Mouse (Mus musculus): ENCODE data around the gene Tmprss9. TPM values are rescaled to one million over a fixed set of nuclear protein-coding genes. Genes with fewer than 3 reads are reported as not detected.
A peak's percentile ranks its signal among the peaks of the same experiment; 100 is the strongest.

Gene Tmprss9
- polyA plus RNA-seq, 1 experiment from 2014 or later: 0.04 TPM

GRCm38 (mm10) chr10:80876028-80876427, 4.4 kb downstream of the Tmprss9 start:
- Histone ChIP-seq H3K27ac (no peak overlapping the region), H3K27me3 (ENCODE audit: insufficient read depth, low read length) (no peaks in the 10 kb centered on the region), H3K4me3 (replicated peaks; ENCODE audit: low read depth, low read length) (no peak overlapping the region), H3K36me3 (ENCODE audit: insufficient read depth, low read length) (no peaks in the 10 kb centered on the region), H3K4me2 (ENCODE audit: low read length) (no peak overlapping the region), H3K9ac (ENCODE audit: low read depth, low read length) (no peak overlapping the region), H3K4me1 (replicated peaks; ENCODE audit: insufficient read depth, low read length) (no peaks in the 10 kb centered on the region), H3K9me3 (replicated peaks; ENCODE audit: low read length) (no peaks in the 10 kb centered on the region)
- WGBS: 30% methylated on average over 5 of the region's 5 CpGs
- DNase-seq (ENCODE audit: low spot score): peak; percentile 71
- TF ChIP-seq CTCF (IDR thresholded peaks at IDR 0.05; ENCODE audit: low read depth): peak; percentile 84
- ATAC-seq (replicated peaks; ENCODE audit: low FRiP score, low read depth): no peak

DNA sequence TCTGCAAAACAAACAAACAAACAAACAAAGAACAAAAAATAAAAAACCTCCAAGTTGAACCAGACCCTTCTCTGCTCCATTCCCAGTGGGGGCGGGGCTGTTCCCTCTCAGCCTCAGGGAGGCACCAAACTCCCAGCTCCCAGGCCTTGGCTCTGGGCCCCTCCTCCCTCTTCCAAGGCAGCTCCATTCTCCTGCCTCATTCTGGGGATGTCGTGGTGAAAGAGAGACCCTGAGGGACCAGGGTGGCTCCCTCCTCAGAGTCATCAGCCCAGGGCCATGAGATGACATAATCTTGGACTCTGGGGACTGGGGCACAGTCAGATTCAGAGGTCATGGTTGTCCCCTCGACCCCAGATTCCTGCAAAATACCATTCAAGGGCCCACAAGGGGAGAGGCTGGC, 4.9 kb downstream of the Tmprss9 start:
- 22% methylated on average over 3 of the region's 3 CpGs for WGBS
- Histone ChIP-seq H3K4me3 (replicated peaks; ENCODE audit: low read depth, low read length) (no peak overlapping the region), H3K36me3 (ENCODE audit: insufficient read depth, low read length) (no peaks in the 10 kb centered on the region), H3K27ac (no peak overlapping the region), H3K27me3 (ENCODE audit: insufficient read depth, low read length) (no peaks in the 10 kb centered on the region), H3K9ac (ENCODE audit: low read depth, low read length) (no peak overlapping the region), H3K4me2 (ENCODE audit: low read length) (no peak overlapping the region), H3K4me1 (replicated peaks; ENCODE audit: insufficient read depth, low read length) (no peaks in the 10 kb centered on the region), H3K9me3 (replicated peaks; ENCODE audit: low read length) (no peaks in the 10 kb centered on the region)
- DNase-seq (ENCODE audit: low spot score) (no peak), ATAC-seq (replicated peaks; ENCODE audit: low FRiP score, low read depth) (no peak)
- TF ChIP-seq CTCF (IDR thresholded peaks at IDR 0.05; ENCODE audit: low read depth): no peak

GRCm38 (mm10) chr10:80880131-80880641, 8.5 kb downstream of the Tmprss9 start:
- Histone ChIP-seq H3K9ac (ENCODE audit: low read depth, low read length) (no peak overlapping the region), H3K27ac (no peak overlapping the region), H3K4me3 (replicated peaks; ENCODE audit: low read depth, low read length) (no peak overlapping the region), H3K27me3 (ENCODE audit: insufficient read depth, low read length) (no peaks in the 10 kb centered on the region), H3K4me1 (replicated peaks; ENCODE audit: insufficient read depth, low read length) (no peaks in the 10 kb centered on the region), H3K4me2 (ENCODE audit: low read length) (no peak overlapping the region), H3K9me3 (replicated peaks; ENCODE audit: low read length) (no peaks in the 10 kb centered on the region), H3K36me3 (ENCODE audit: insufficient read depth, low read length) (no peaks in the 10 kb centered on the region)
- ATAC-seq (replicated peaks; ENCODE audit: low FRiP score, low read depth) (no peak), DNase-seq (ENCODE audit: low spot score) (peak; percentile 78)
- 20% methylated on average over 5 of the region's 5 CpGs for WGBS
- TF ChIP-seq CTCF (IDR thresholded peaks at IDR 0.05; ENCODE audit: low read depth): peak; percentile 89

DNA sequence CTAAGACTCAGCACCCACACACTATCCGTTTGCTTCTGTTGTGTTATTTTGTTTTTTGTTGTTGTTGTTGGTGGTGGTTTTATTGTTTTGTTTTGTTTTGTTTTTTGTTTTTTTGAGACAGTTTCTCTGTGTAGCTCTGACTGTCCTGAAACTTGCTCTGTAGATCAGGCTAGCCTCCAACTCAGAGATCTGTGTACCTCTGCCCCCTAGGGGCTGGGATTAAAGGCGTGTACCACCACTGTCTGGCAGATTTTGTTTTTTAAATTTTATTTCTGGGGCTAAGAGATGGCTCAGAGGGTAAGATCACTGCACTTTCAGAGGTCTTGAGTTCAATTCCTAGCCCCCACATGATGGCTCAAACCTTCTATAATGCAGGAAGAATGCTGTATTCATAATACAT, 9.3 kb downstream of the Tmprss9 start:
- H3K4me1 ChIP-seq (replicated peaks; ENCODE audit: insufficient read depth, low read length): no peaks in the 10 kb centered on the region
- H3K9me3 ChIP-seq (replicated peaks; ENCODE audit: low read length): no peaks in the 10 kb centered on the region
- no peak overlapping the region for H3K4me3 ChIP-seq (replicated peaks; ENCODE audit: low read depth, low read length)
- H3K36me3 ChIP-seq (ENCODE audit: insufficient read depth, low read length): no peaks in the 10 kb centered on the region
- no peak overlapping the region for H3K9ac ChIP-seq (ENCODE audit: low read depth, low read length)
- ATAC-seq (replicated peaks; ENCODE audit: low FRiP score, low read depth) (no peak), DNase-seq (ENCODE audit: low spot score) (no peak)
- no peaks in the 10 kb centered on the region for H3K27me3 ChIP-seq (ENCODE audit: insufficient read depth, low read length)
- H3K4me2 ChIP-seq (ENCODE audit: low read length): no peak overlapping the region
- no peak overlapping the region for H3K27ac ChIP-seq
- 74% methylated on average over 2 of the region's 2 CpGs for WGBS
- no peak for TF ChIP-seq CTCF (IDR thresholded peaks at IDR 0.05; ENCODE audit: low read depth)

DNA sequence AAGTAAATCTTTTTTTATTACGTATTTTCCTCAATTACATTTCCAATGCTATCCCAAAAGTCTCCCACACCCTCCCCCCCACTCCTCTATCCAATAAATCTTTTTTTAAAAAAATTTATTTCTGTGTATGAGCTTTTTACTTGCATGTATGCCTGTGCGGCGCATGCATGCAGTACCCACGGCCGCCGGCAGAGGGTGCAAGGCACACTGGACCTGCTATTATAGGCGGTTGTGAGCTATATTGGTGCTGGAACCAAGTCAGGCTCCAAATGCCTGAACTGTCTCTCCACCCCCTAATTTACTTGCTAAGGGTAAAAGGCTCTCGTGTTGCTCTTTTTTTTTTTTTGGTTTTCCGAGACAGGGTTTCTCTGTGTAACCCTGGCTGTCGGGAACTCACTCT, 9.7 kb downstream of the Tmprss9 start:
- peak; percentile 44 for DNase-seq (ENCODE audit: low spot score)
- H3K4me2 ChIP-seq (ENCODE audit: low read length): no peak overlapping the region
- H3K36me3 ChIP-seq (ENCODE audit: insufficient read depth, low read length): no peaks in the 10 kb centered on the region
- no peaks in the 10 kb centered on the region for H3K4me1 ChIP-seq (replicated peaks; ENCODE audit: insufficient read depth, low read length)
- no peak for ATAC-seq (replicated peaks; ENCODE audit: low FRiP score, low read depth)
- no peak overlapping the region for H3K9ac ChIP-seq (ENCODE audit: low read depth, low read length)
- no peak overlapping the region for H3K4me3 ChIP-seq (replicated peaks; ENCODE audit: low read depth, low read length)
- TF ChIP-seq CTCF (IDR thresholded peaks at IDR 0.05; ENCODE audit: low read depth): peak; percentile 78
- no peak overlapping the region for H3K27ac ChIP-seq
- WGBS: 24% methylated on average over 10 of the region's 10 CpGs
- no peaks in the 10 kb centered on the region for H3K27me3 ChIP-seq (ENCODE audit: insufficient read depth, low read length)
- H3K9me3 ChIP-seq (replicated peaks; ENCODE audit: low read length): no peaks in the 10 kb centered on the region

GRCm38 (mm10) chr10:80887181-80887580, 15.5 kb downstream of the Tmprss9 start:
- Histone ChIP-seq H3K4me2 (ENCODE audit: low read length) (no peak overlapping the region), H3K4me1 (replicated peaks; ENCODE audit: insufficient read depth, low read length) (no peaks in the 10 kb centered on the region), H3K27ac (no peak overlapping the region), H3K27me3 (ENCODE audit: insufficient read depth, low read length) (no peaks in the 10 kb centered on the region), H3K9me3 (replicated peaks; ENCODE audit: low read length) (no peaks in the 10 kb centered on the region), H3K9ac (ENCODE audit: low read depth, low read length) (no peak overlapping the region), H3K4me3 (replicated peaks; ENCODE audit: low read depth, low read length) (no peak overlapping the region), H3K36me3 (ENCODE audit: insufficient read depth, low read length) (no peaks in the 10 kb centered on the region)
- 35% methylated on average over 11 of the region's 11 CpGs for WGBS
- ATAC-seq (replicated peaks; ENCODE audit: low FRiP score, low read depth): no peak
- TF ChIP-seq CTCF (IDR thresholded peaks at IDR 0.05; ENCODE audit: low read depth): no peak
- no peak for DNase-seq (ENCODE audit: low spot score)

GRCm38 (mm10) chr10:80895100-80895499, 23.5 kb downstream of the Tmprss9 start:
- no peak for TF ChIP-seq CTCF (IDR thresholded peaks at IDR 0.05; ENCODE audit: low read depth)
- 84% methylated on average over 7 of the region's 7 CpGs for WGBS

More at GRCm38 (mm10) chr10:80895100-80895499, 23.5 kb downstream of the Tmprss9 start:
- Histone ChIP-seq H3K4me3 (replicated peaks; ENCODE audit: low read depth, low read length) (no peak overlapping the region), H3K9ac (ENCODE audit: low read depth, low read length) (no peak overlapping the region), H3K9me3 (replicated peaks; ENCODE audit: low read length) (no peaks in the 10 kb centered on the region), H3K4me1 (replicated peaks; ENCODE audit: insufficient read depth, low read length) (peaks cover 7% of the 10 kb centered on the region; the same call in 1 of the 2 replicates), H3K36me3 (ENCODE audit: insufficient read depth, low read length) (0 out of 2 replicates have a peak, but pooled peaks cover 3% of the 10 kb centered on the region), H3K27ac (no peak overlapping the region), H3K4me2 (ENCODE audit: low read length) (no peak overlapping the region), H3K27me3 (ENCODE audit: insufficient read depth, low read length) (no peaks in the 10 kb centered on the region)
- DNase-seq (ENCODE audit: low spot score): no peak
- no peak for ATAC-seq (replicated peaks; ENCODE audit: low FRiP score, low read depth)

Measured in kidney, postnatal 0 days (tissue).